Mouse (Mus musculus): Measurements from ENCODE around the gene Ftl1. TPM values are rescaled to one million over a fixed set of nuclear protein-coding genes. Genes with fewer than 3 reads are reported as not detected.
"Not testable (repeated sequence)": the region's sequence is repeated elsewhere in the genome, so short reads cannot be mapped to it uniquely, and the experiment has no call there.

The Ftl1 gene
- 5,147 and 5,518 TPM in 2 replicates for polyA plus RNA-seq (2015; fragmentation: Nextera tagmentation; extraction: Ambion mirVana)

- Histone ChIP-seq H3K9ac (replicated peaks) (peak within 1 kb of the TSS; percentile 77), H3K4me1 (ENCODE audit: insufficient read depth) (peaks cover 34% of the 10 kb centered on the region), H3K4me2 (ENCODE audit: low read depth, low read length) (peak within 1 kb of the TSS; percentile 79), H3K4me3 (ENCODE audit: low read depth, low read length) (peak within 1 kb of the TSS; percentile 68), H3K36me3 (replicated peaks; ENCODE audit: insufficient read depth, low read length) (peaks cover 40% of the 10 kb centered on the region), H3K27ac (ENCODE audit: low read depth) (peak within 1 kb of the TSS; percentile 98)
- TF ChIP-seq EP300 (IDR thresholded peaks at IDR 0.05; ENCODE audit: low read depth): peak; percentile 51
- DNase-seq (peak; percentile 96), ATAC-seq (peak; percentile 87)
- not testable (repeated sequence) for H3K9me3 ChIP-seq (ENCODE audit: low read length); H3K27me3 ChIP-seq (ENCODE audit: insufficient read depth, low read length)
- under 1% methylated on average over 27 of the region's 37 CpGs for WGBS (ENCODE audit: insufficient replicate concordance)
Measured at GRCm38 (mm10) chr7:45459564-45460140, at the start of gene Ftl1. TSS of gene Ftl1 (minus strand) at chr7:45459884.

- WGBS (ENCODE audit: insufficient replicate concordance): 11% methylated on average over 19 of the region's 19 CpGs
- H3K4me1 ChIP-seq (ENCODE audit: insufficient read depth): peaks cover 23% of the 10 kb centered on the region
- DNase-seq: peak; percentile 37
Measured at GRCm38 (mm10) chr7:45509181-45509882, 49.6 kb upstream of the Ftl1 start.

GRCm38 (mm10) chr7:45508561-45508960, 48.9 kb upstream of the Ftl1 start:
- peak overlapping the region; percentile 94 for H3K9ac ChIP-seq (replicated peaks)

More at GRCm38 (mm10) chr7:45509181-45509882, 49.6 kb upstream of the Ftl1 start:
- Histone ChIP-seq H3K9ac (replicated peaks) (peak overlapping the region; percentile 94), H3K36me3 (replicated peaks; ENCODE audit: insufficient read depth, low read length) (peaks cover 17% of the 10 kb centered on the region; the same call in 1 of the 2 replicates), H3K27me3 (ENCODE audit: insufficient read depth, low read length) (no peaks in the 10 kb centered on the region), H3K27ac (ENCODE audit: low read depth) (peak overlapping the region; percentile 92), H3K4me2 (ENCODE audit: low read depth, low read length) (peak overlapping the region; percentile 93), H3K4me3 (ENCODE audit: low read depth, low read length) (peak overlapping the region; percentile 95), H3K9me3 (ENCODE audit: low read length) (no peaks in the 10 kb centered on the region)
- 0 out of 2 replicates have a peak, but pooled peaks have one; percentile 12 for ATAC-seq
- TF ChIP-seq EP300 (IDR thresholded peaks at IDR 0.05; ENCODE audit: low read depth) (no peak), CTCF (IDR thresholded peaks at IDR 0.05; ENCODE audit: low read depth) (no peak)

DNA sequence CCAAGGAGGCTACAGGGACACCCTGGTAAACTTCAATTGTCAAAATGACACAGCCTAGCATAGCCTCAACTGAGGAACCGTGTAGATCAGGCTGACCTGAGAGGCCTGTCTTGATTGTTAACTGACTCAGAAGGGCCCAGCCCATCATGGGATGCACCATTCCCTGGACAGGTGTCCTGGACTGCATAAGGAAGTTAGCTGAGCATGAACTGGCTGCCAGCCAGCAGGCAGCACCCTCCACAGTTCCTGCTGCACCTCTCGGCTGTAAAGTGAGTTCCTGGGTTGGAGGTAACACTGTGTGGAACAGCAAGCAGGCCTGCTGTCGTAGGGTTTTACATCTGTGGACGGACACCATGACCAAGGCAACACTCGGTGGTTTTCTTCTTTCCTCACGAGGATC, 47.9 kb upstream of the Ftl1 start:
- TF ChIP-seq CTCF (IDR thresholded peaks at IDR 0.05; ENCODE audit: low read depth) (no peak), EP300 (IDR thresholded peaks at IDR 0.05; ENCODE audit: low read depth) (no peak)

More at GRCm38 (mm10) chr7:45508561-45508960, 48.9 kb upstream of the Ftl1 start:
- peak; percentile 50 for DNase-seq
- TF ChIP-seq EP300 (IDR thresholded peaks at IDR 0.05; ENCODE audit: low read depth) (peak; percentile 88), CTCF (IDR thresholded peaks at IDR 0.05; ENCODE audit: low read depth) (no peak)
- H3K4me2 ChIP-seq (ENCODE audit: low read depth, low read length): peak overlapping the region; percentile 93
- no peaks in the 10 kb centered on the region for H3K27me3 ChIP-seq (ENCODE audit: insufficient read depth, low read length)
- H3K4me1 ChIP-seq (ENCODE audit: insufficient read depth): peaks cover 23% of the 10 kb centered on the region
- no peaks in the 10 kb centered on the region for H3K9me3 ChIP-seq (ENCODE audit: low read length)
- WGBS (ENCODE audit: insufficient replicate concordance): 57% methylated on average over 6 of the region's 6 CpGs
- H3K27ac ChIP-seq (ENCODE audit: low read depth): peak overlapping the region; percentile 92
- H3K36me3 ChIP-seq (replicated peaks; ENCODE audit: insufficient read depth, low read length): peaks cover 20% of the 10 kb centered on the region; the same call in 1 of the 2 replicates
- H3K4me3 ChIP-seq (ENCODE audit: low read depth, low read length): peak overlapping the region; percentile 95
- ATAC-seq: peak; percentile 63

GRCm38 (mm10) chr7:45498427-45498826, 38.7 kb upstream of the Ftl1 start:
- no peak overlapping the region for H3K27ac ChIP-seq (ENCODE audit: low read depth)
- WGBS (ENCODE audit: insufficient replicate concordance): 96% methylated on average over 6 of the region's 6 CpGs
- H3K36me3 ChIP-seq (replicated peaks; ENCODE audit: insufficient read depth, low read length): peaks cover 91% of the 10 kb centered on the region
- H3K9me3 ChIP-seq (ENCODE audit: low read length): no peaks in the 10 kb centered on the region
- H3K4me2 ChIP-seq (ENCODE audit: low read depth, low read length): no peak overlapping the region
- H3K4me3 ChIP-seq (ENCODE audit: low read depth, low read length): no peak overlapping the region
- H3K9ac ChIP-seq (replicated peaks): no peak overlapping the region
- H3K4me1 ChIP-seq (ENCODE audit: insufficient read depth): no peaks in the 10 kb centered on the region
- no peaks in the 10 kb centered on the region for H3K27me3 ChIP-seq (ENCODE audit: insufficient read depth, low read length)
- DNase-seq (no peak), ATAC-seq (no peak)
- TF ChIP-seq CTCF (IDR thresholded peaks at IDR 0.05; ENCODE audit: low read depth) (no peak), EP300 (IDR thresholded peaks at IDR 0.05; ENCODE audit: low read depth) (no peak)

More for the DNA sequence above, 47.9 kb upstream of the Ftl1 start:
- Histone ChIP-seq H3K27me3 (ENCODE audit: insufficient read depth, low read length) (no peaks in the 10 kb centered on the region), H3K4me3 (ENCODE audit: low read depth, low read length) (peak overlapping the region; percentile 95; the same call in 1 of the 2 replicates), H3K9me3 (ENCODE audit: low read length) (no peaks in the 10 kb centered on the region), H3K4me1 (ENCODE audit: insufficient read depth) (peaks cover 23% of the 10 kb centered on the region), H3K4me2 (ENCODE audit: low read depth, low read length) (peak overlapping the region; percentile 93), H3K9ac (replicated peaks) (peak overlapping the region; percentile 57), H3K27ac (ENCODE audit: low read depth) (no peak overlapping the region), H3K36me3 (replicated peaks; ENCODE audit: insufficient read depth, low read length) (peaks cover 27% of the 10 kb centered on the region; the same call in 1 of the 2 replicates)
- 81% methylated on average over 6 of the region's 6 CpGs for WGBS (ENCODE audit: insufficient replicate concordance)
- ATAC-seq: no peak
- no peak for DNase-seq

- H3K4me3 ChIP-seq (ENCODE audit: low read depth, low read length): no peak overlapping the region
- no peak for TF ChIP-seq EP300 (IDR thresholded peaks at IDR 0.05; ENCODE audit: low read depth)
- TF ChIP-seq CTCF (IDR thresholded peaks at IDR 0.05; ENCODE audit: low read depth): no peak
- 83% methylated on average over 9 of the region's 9 CpGs for WGBS (ENCODE audit: insufficient replicate concordance)
- peaks cover 19% of the 10 kb centered on the region for H3K4me1 ChIP-seq (ENCODE audit: insufficient read depth)
- H3K9ac ChIP-seq (replicated peaks): no peak overlapping the region
- H3K36me3 ChIP-seq (replicated peaks; ENCODE audit: insufficient read depth, low read length): peaks cover 66% of the 10 kb centered on the region
- no peak overlapping the region for H3K4me2 ChIP-seq (ENCODE audit: low read depth, low read length)
- DNase-seq (no peak), ATAC-seq (no peak)
- no peak overlapping the region for H3K27ac ChIP-seq (ENCODE audit: low read depth)
- H3K27me3 ChIP-seq (ENCODE audit: insufficient read depth, low read length): no peaks in the 10 kb centered on the region
- no peaks in the 10 kb centered on the region for H3K9me3 ChIP-seq (ENCODE audit: low read length)
Measured at GRCm38 (mm10) chr7:45494548-45494947, 34.9 kb upstream of the Ftl1 start.

Measured in liver, postnatal 0 days (tissue).